Mouse (Mus musculus) neural tube, embryonic 11.5 days (tissue): Measurements from ENCODE around the gene Skida1. TPM values are rescaled to one million over a fixed set of nuclear protein-coding genes. Genes with fewer than 3 reads are reported as not detected.
A peak's percentile ranks its signal among the peaks of the same experiment; 100 is the strongest.

Experiments
- ATAC-seq: fragments of 200-750 bp; cut with Nextera tagmentation; 2 replicates; pipeline ENCODE4 v1.8.0; 2017; ENCODE audit warnings: moderate number of reproducible peaks, mild to moderate bottlenecking, moderate TSS enrichment, moderate library complexity; ENCODE audit not compliant: insufficient read depth, low FRiP score, low TSS enrichment
- DNase-seq: peaks from one replicate; pipeline ENCODE4 v3.0.0-alpha.2; 2015; ENCODE audit warnings: low spot score
- H3K27ac ChIP-seq: fragments of 300-500 bp; sonication (generic); 2 replicates; pipeline ENCODE4 v1.5.1; 2014; ENCODE audit warnings: low read depth, mild to moderate bottlenecking, low read length
- H3K27me3 ChIP-seq: fragments of 300-500 bp; sonication (generic); 2 replicates; pipeline ENCODE4 v1.6.1; 2014; ENCODE audit warnings: mild to moderate bottlenecking, low read length, mixed read lengths; ENCODE audit not compliant: control insufficient read depth, insufficient read depth
- H3K36me3 ChIP-seq: fragments of 300-500 bp; sonication (generic); 2 replicates; pipeline ENCODE4 v1.6.1; 2014; ENCODE audit warnings: mild to moderate bottlenecking, low read length, moderate library complexity, mixed read lengths; ENCODE audit not compliant: control insufficient read depth, insufficient read depth
- H3K4me1 ChIP-seq: fragments of 300-500 bp; sonication (generic); 2 replicates; pipeline ENCODE4 v1.6.1; 2014; ENCODE audit warnings: low read length, mixed read lengths; ENCODE audit not compliant: control insufficient read depth, insufficient read depth
- H3K4me2 ChIP-seq: fragments of 300-500 bp; sonication (generic); 2 replicates; pipeline ENCODE4 v1.6.1; 2014; ENCODE audit warnings: low read depth, mild to moderate bottlenecking, moderate library complexity
- H3K4me3 ChIP-seq: fragments of 300-500 bp; sonication (generic); 2 replicates; pipeline ENCODE4 v1.5.1; 2014; ENCODE audit warnings: low read depth, low read length
- H3K9ac ChIP-seq: fragments of 300-500 bp; sonication (generic); 2 replicates; pipeline ENCODE4 v1.6.1; 2014; ENCODE audit warnings: mild to moderate bottlenecking, low read length
- H3K9me3 ChIP-seq: fragments of 300-500 bp; sonication (generic); 2 replicates; pipeline ENCODE4 v1.6.1; 2016; ENCODE audit warnings: low read length; ENCODE audit not compliant: control insufficient read depth
- WGBS: fragments of 180-500 bp; shearing (Covaris S2); extraction: QIAGEN DNeasy Blood & Tissue Kit; methylation state at CpG from one replicate; pipeline ENCODE4 v1.1.7; 2014; 5-methylcytosine and 5-hydroxymethylcytosine counted together
- polyA plus RNA-seq: library from polyadenylated mRNA; unstranded; fragments of >200 nt; fragmentation: Nextera tagmentation; extraction: Ambion mirVana; gene quantifications from 2 replicates; pipeline ENCODE4 v1.2.1, GENCODE M21; 2014

Gene Skida1
- polyA plus RNA-seq, 1 experiment from 2014 or later, result 15.5 TPM

- H3K9me3 ChIP-seq, result no peaks in the 10 kb centered on the region
- H3K4me2 ChIP-seq, result peak overlapping the region; percentile 99
- no peak for ATAC-seq
- WGBS, result 13% methylated on average over 9 of the region's 9 CpGs
- H3K9ac ChIP-seq, result peak overlapping the region; percentile 100
- DNase-seq, result no peak
- no peaks in the 10 kb centered on the region for H3K36me3 ChIP-seq
- H3K27ac ChIP-seq, result peak overlapping the region; percentile 100
- peak overlapping the region; percentile 62 for H3K4me3 ChIP-seq
- H3K4me1 ChIP-seq, result peaks cover 25% of the 10 kb centered on the region
- no peaks in the 10 kb centered on the region for H3K27me3 ChIP-seq
Observed at GRCm38 (mm10) chr2:18058146-18058708, 9.4 kb upstream of the Skida1 start.

GRCm38 (mm10) chr2:18057336-18058145 is 8.7 kb upstream of the Skida1 start:
- Histone ChIP-seq H3K4me3 (peak overlapping the region; percentile 62), H3K27ac (peak overlapping the region; percentile 100), H3K27me3 (no peaks in the 10 kb centered on the region), H3K9me3 (no peaks in the 10 kb centered on the region), H3K36me3 (no peaks in the 10 kb centered on the region), H3K4me1 (peaks cover 30% of the 10 kb centered on the region), H3K4me2 (peak overlapping the region; percentile 99), H3K9ac (peak overlapping the region; percentile 100)
- ATAC-seq, result no peak
- DNase-seq, result peak; percentile 76
- WGBS, result under 1% methylated on average over 45 of the region's 48 CpGs

- Histone ChIP-seq H3K9me3 (no peaks in the 10 kb centered on the region), H3K4me2 (peak overlapping the region; percentile 99), H3K27me3 (no peaks in the 10 kb centered on the region), H3K36me3 (no peaks in the 10 kb centered on the region), H3K4me1 (peaks cover 34% of the 10 kb centered on the region), H3K9ac (peak overlapping the region; percentile 100), H3K27ac (peak overlapping the region; percentile 100), H3K4me3 (peak overlapping the region; percentile 62)
- ATAC-seq (peak; percentile 91), DNase-seq (peak; percentile 97)
- under 1% methylated on average over 27 of the region's 50 CpGs for WGBS
Observed at GRCm38 (mm10) chr2:18056786-18057255, 8.0 kb upstream of the Skida1 start.

- Histone ChIP-seq H3K27me3 (no peaks in the 10 kb centered on the region), H3K27ac (peak overlapping the region; percentile 100), H3K9me3 (no peaks in the 10 kb centered on the region), H3K4me1 (peaks cover 38% of the 10 kb centered on the region), H3K4me3 (peak overlapping the region; percentile 62), H3K36me3 (no peaks in the 10 kb centered on the region), H3K4me2 (peak overlapping the region; percentile 99), H3K9ac (peak overlapping the region; percentile 100)
- peak; percentile 91 for ATAC-seq
- under 1% methylated on average over 37 of the region's 66 CpGs for WGBS
- no peak for DNase-seq
Observed at GRCm38 (mm10) chr2:18055929-18056785, 7.3 kb upstream of the Skida1 start.

- peak within 1 kb of the TSS; percentile 62 for H3K4me3 ChIP-seq
- H3K36me3 ChIP-seq, result no peaks in the 10 kb centered on the region
- peak within 1 kb of the TSS; percentile 99 for H3K4me2 ChIP-seq
- H3K27me3 ChIP-seq, result no peaks in the 10 kb centered on the region
- peaks cover 38% of the 10 kb centered on the region for H3K4me1 ChIP-seq
- under 1% methylated on average over 20 of the region's 20 CpGs for WGBS
- H3K27ac ChIP-seq, result peak within 1 kb of the TSS; percentile 100
- DNase-seq, result peak; percentile 42
- no peak for ATAC-seq
- no peaks in the 10 kb centered on the region for H3K9me3 ChIP-seq
- peak within 1 kb of the TSS; percentile 100 for H3K9ac ChIP-seq
Observed at GRCm38 (mm10) chr2:18055016-18055928, 6.4 kb upstream of the Skida1 start, which contains the start of gene Mllt10. Mllt10 (plus strand) TSS chr2:18055237.

- Histone ChIP-seq H3K9me3 (no peaks in the 10 kb centered on the region), H3K4me2 (peak overlapping the region; percentile 99), H3K4me3 (0 out of 2 replicates have a peak overlapping the region, but pooled peaks have one; percentile 5), H3K9ac (peak overlapping the region; percentile 100), H3K27me3 (no peaks in the 10 kb centered on the region), H3K27ac (peak overlapping the region; percentile 100), H3K4me1 (peaks cover 44% of the 10 kb centered on the region), H3K36me3 (no peaks in the 10 kb centered on the region)
- DNase-seq (no peak), ATAC-seq (no peak)
- 8% methylated on average over 2 of the region's 2 CpGs for WGBS
Observed at GRCm38 (mm10) chr2:18053951-18054530, 5.2 kb upstream of the Skida1 start.

- ATAC-seq (no peak), DNase-seq (no peak)
- no peaks in the 10 kb centered on the region for H3K36me3 ChIP-seq
- peak overlapping the region; percentile 100 for H3K27ac ChIP-seq
- WGBS, result 20% methylated on average over 1 of the region's 1 CpGs
- H3K4me1 ChIP-seq, result peaks cover 39% of the 10 kb centered on the region
- no peaks in the 10 kb centered on the region for H3K9me3 ChIP-seq
- H3K4me2 ChIP-seq, result peak overlapping the region; percentile 99; the same call in 1 of the 2 replicates
- H3K4me3 ChIP-seq, result no peak overlapping the region; the same call in 1 of the 2 replicates
- H3K9ac ChIP-seq, result peak overlapping the region; percentile 100; the same call in 1 of the 2 replicates
- H3K27me3 ChIP-seq, result no peaks in the 10 kb centered on the region
Observed at GRCm38 (mm10) chr2:18053243-18053950, 4.5 kb upstream of the Skida1 start.
